Mouse (Mus musculus) stomach, embryonic 14.5 days (tissue): ENCODE measurements around the gene Atp6v1a. TPM values are rescaled to one million over a fixed set of nuclear protein-coding genes. Genes with fewer than 3 reads are reported as not detected.

Source experiments
- ATAC-seq: fragments of 200-750 bp; cut with Nextera tagmentation; 2 replicates; pipeline ENCODE4 v1.8.0; 2017; ENCODE audit warnings: low read depth, moderate TSS enrichment; ENCODE audit not compliant: insufficient number of reproducible peaks, insufficient read depth, low FRiP score
- H3K27ac ChIP-seq: fragments of 300-500 bp; sonication (generic); 2 replicates; pipeline ENCODE4 v1.5.1; 2014; ENCODE audit warnings: mild to moderate bottlenecking, low read length, moderate library complexity, mixed read lengths
- H3K27me3 ChIP-seq: fragments of 300-500 bp; sonication (generic); 2 replicates; pipeline ENCODE4 v1.6.1; 2014; ENCODE audit warnings: low read length, control low read depth, mixed read lengths; ENCODE audit not compliant: control insufficient read depth, insufficient read depth
- H3K36me3 ChIP-seq: fragments of 300-500 bp; sonication (generic); 2 replicates; pipeline ENCODE4 v1.6.1; 2014; ENCODE audit warnings: mild to moderate bottlenecking, control low read depth, low read length, moderate library complexity, mixed read lengths; ENCODE audit not compliant: control insufficient read depth, insufficient read depth
- H3K4me1 ChIP-seq: fragments of 300-500 bp; sonication (generic); 2 replicates; pipeline ENCODE4 v1.6.1; 2014; ENCODE audit warnings: low read length, control low read depth, mixed read lengths; ENCODE audit not compliant: control insufficient read depth, insufficient read depth
- H3K4me2 ChIP-seq: fragments of 300-500 bp; sonication (generic); replicated peaks from 2 replicates; pipeline ENCODE4 v1.6.1; 2014; ENCODE audit warnings: low read depth, low read length, control low read depth
- H3K4me3 ChIP-seq: fragments of 300-500 bp; sonication (generic); 2 replicates; pipeline ENCODE4 v1.5.1; 2014; ENCODE audit warnings: low read depth, low read length, control low read depth
- H3K9ac ChIP-seq: fragments of 300-500 bp; sonication (generic); replicated peaks from 2 replicates; pipeline ENCODE4 v1.6.1; 2014; ENCODE audit warnings: low read depth, mild to moderate bottlenecking, control low read depth, low read length, moderate library complexity, mixed read lengths
- H3K9me3 ChIP-seq: fragments of 300-500 bp; sonication (generic); 2 replicates; pipeline ENCODE4 v1.6.1; 2016; ENCODE audit warnings: low read depth, low read length, control low read depth; ENCODE audit not compliant: control insufficient read depth
- WGBS: fragments of 180-500 bp; shearing (Covaris S2); extraction: QIAGEN DNeasy Blood & Tissue Kit; methylation state at CpG from one replicate; pipeline ENCODE4 v1.1.7; 2014; 5-methylcytosine and 5-hydroxymethylcytosine counted together
- polyA plus RNA-seq: library from polyadenylated mRNA; unstranded; fragments of >200 nt; fragmentation: Nextera tagmentation; extraction: Ambion mirVana; gene quantifications from 2 replicates; pipeline ENCODE4 v1.2.1, GENCODE M21; 2014

The Atp6v1a gene
- polyA plus RNA-seq, 1 experiment from 2014 or later = 62.7 TPM

- Histone ChIP-seq H3K4me3 (no peak overlapping the region), H3K27me3 (no peaks in the 10 kb centered on the region), H3K4me1 (no peaks in the 10 kb centered on the region), H3K9me3 (no peaks in the 10 kb centered on the region), H3K4me2 (no peak overlapping the region), H3K27ac (no peak overlapping the region), H3K9ac (no peak overlapping the region), H3K36me3 (no peaks in the 10 kb centered on the region)
- no peak for ATAC-seq
- 90% methylated on average over 15 of the region's 15 CpGs for WGBS
Measured at GRCm38 (mm10) chr16:44061341-44061740, 78.2 kb downstream of the Atp6v1a start.

GRCm38 (mm10) chr16:44060604-44061286 is 78.8 kb downstream of the Atp6v1a start:
- Histone ChIP-seq H3K4me3 (no peak overlapping the region), H3K4me1 (no peaks in the 10 kb centered on the region), H3K9me3 (no peaks in the 10 kb centered on the region), H3K27me3 (no peaks in the 10 kb centered on the region), H3K36me3 (no peaks in the 10 kb centered on the region), H3K9ac (no peak overlapping the region), H3K4me2 (no peak overlapping the region), H3K27ac (no peak overlapping the region)
- WGBS = 92% methylated on average over 18 of the region's 18 CpGs
- no peak for ATAC-seq

DNA sequence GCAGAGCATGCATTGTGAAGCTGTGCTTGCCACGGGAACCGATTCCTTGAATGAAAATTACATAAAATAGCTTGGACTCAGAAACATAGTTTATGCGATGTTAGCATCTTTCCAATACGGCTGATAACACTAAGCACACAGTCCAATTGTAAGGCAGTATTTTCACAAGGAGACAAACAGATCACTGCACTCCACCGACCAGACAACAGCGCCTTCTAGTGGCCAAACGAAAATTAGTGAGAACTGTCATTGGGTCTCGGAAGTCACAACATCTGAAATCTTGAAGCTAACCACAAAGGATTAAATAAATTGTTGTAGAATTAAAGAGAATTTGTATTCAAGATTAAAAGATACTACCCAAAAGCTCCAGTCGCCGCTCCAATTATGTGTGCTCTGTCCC is 80.8 kb downstream of the Atp6v1a start:
- WGBS = 27% methylated on average over 10 of the region's 10 CpGs
- ATAC-seq = no peak
- no peak overlapping the region for H3K9ac ChIP-seq
- no peak overlapping the region for H3K27ac ChIP-seq
- no peaks in the 10 kb centered on the region for H3K36me3 ChIP-seq
- no peak overlapping the region for H3K4me3 ChIP-seq
- no peaks in the 10 kb centered on the region for H3K9me3 ChIP-seq
- no peaks in the 10 kb centered on the region for H3K27me3 ChIP-seq
- H3K4me2 ChIP-seq = no peak overlapping the region
- no peaks in the 10 kb centered on the region for H3K4me1 ChIP-seq

DNA sequence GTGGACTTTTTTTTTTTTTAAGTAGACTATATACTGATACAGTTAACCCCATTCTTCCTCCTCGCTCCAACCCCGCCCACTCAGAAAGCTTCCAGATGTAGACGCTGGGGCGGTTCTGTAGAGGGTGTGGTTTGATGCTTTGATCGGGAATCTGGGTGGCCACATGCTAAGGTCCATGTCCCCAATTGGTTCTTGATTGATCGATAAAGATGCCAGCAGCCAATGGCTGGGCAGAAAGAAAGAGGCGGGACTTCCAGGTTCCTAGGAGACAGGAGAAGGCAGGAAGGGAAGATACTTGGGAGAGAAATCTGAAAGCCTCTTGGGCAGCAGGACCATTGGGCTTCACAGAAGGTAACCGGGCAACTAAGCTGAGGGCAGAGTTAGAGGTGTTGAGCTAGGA is 83.7 kb downstream of the Atp6v1a start:
- Histone ChIP-seq H3K36me3 (no peaks in the 10 kb centered on the region), H3K4me3 (no peak overlapping the region), H3K27ac (no peak overlapping the region), H3K9me3 (no peaks in the 10 kb centered on the region), H3K4me2 (no peak overlapping the region), H3K4me1 (no peaks in the 10 kb centered on the region), H3K9ac (no peak overlapping the region), H3K27me3 (no peaks in the 10 kb centered on the region)
- 55% methylated on average over 8 of the region's 8 CpGs for WGBS
- no peak for ATAC-seq

DNA sequence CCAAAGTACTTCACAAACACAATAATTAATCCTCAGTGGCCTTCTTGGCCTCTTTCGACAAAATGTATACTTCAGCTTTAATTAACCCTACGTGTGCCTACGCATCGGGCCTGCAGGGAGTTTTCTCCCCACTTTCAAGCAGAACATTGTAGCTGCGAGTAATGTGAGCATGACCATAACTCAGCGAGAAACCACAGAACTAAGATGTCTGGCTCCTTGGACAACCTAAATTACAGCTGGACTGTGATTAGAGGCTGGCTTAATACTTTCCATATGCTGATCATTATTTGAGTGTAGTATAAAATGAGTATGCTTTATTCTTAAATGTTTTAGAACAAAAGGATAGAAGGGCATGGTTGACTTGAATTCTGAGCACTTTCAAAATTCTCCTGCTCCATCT is 86.2 kb downstream of the Atp6v1a start:
- 49% methylated on average over 6 of the region's 6 CpGs for WGBS
- Histone ChIP-seq H3K9ac (no peak overlapping the region), H3K9me3 (no peaks in the 10 kb centered on the region), H3K4me3 (no peak overlapping the region), H3K4me2 (no peak overlapping the region), H3K36me3 (no peaks in the 10 kb centered on the region), H3K4me1 (no peaks in the 10 kb centered on the region), H3K27ac (no peak overlapping the region), H3K27me3 (no peaks in the 10 kb centered on the region)
- ATAC-seq = no peak

DNA sequence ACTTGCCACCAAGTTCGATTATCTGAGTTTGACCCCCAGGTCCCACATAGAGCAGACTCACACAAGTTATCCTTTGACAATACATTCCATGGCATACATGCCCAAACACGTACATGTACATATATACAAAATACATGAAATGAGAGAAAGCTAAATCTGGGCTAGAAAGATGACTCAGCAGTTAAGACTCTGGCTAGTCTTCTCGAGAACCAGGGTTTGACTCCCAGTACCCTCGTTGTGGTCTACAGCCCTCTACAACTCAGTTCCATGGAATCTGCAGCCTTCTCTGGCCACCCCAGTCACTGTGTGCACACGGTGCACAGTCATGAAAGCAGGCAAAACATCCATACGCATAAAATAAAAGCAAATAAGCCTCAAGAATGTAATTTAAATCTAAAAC is 87.1 kb downstream of the Atp6v1a start:
- Histone ChIP-seq H3K27ac (no peak overlapping the region), H3K4me1 (no peaks in the 10 kb centered on the region), H3K9ac (no peak overlapping the region), H3K36me3 (no peaks in the 10 kb centered on the region), H3K4me2 (no peak overlapping the region), H3K9me3 (no peaks in the 10 kb centered on the region), H3K4me3 (no peak overlapping the region), H3K27me3 (no peaks in the 10 kb centered on the region)
- whole genome bisulfite sequencing = 77% methylated on average over 6 of the region's 6 CpGs
- no peak for ATAC-seq

DNA sequence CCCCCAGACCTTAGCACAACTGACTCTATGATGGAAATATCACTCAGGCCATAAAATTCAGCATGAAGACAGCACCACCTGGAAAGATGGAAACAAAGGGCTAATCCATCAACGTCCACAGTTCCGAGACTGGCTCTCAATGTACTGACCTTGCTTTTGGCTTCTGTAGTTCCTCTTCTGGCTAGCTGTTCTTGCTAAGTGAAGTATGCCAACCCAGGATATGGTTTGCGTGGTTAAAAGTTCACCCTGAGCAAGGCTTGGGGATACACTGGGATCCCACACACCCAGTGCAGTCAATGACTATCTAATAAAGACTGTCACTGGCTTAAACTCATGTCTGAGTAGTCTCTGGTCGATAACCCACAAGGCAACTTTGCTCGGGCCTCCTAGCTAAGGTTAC is 89.4 kb downstream of the Atp6v1a start:
- no peak overlapping the region for H3K4me2 ChIP-seq
- ATAC-seq = no peak
- no peaks in the 10 kb centered on the region for H3K27me3 ChIP-seq
- H3K4me1 ChIP-seq = no peaks in the 10 kb centered on the region
- no peaks in the 10 kb centered on the region for H3K9me3 ChIP-seq
- no peaks in the 10 kb centered on the region for H3K36me3 ChIP-seq
- no peak overlapping the region for H3K4me3 ChIP-seq
- no peak overlapping the region for H3K9ac ChIP-seq
- WGBS = 80% methylated on average over 5 of the region's 5 CpGs
- H3K27ac ChIP-seq = no peak overlapping the region

DNA sequence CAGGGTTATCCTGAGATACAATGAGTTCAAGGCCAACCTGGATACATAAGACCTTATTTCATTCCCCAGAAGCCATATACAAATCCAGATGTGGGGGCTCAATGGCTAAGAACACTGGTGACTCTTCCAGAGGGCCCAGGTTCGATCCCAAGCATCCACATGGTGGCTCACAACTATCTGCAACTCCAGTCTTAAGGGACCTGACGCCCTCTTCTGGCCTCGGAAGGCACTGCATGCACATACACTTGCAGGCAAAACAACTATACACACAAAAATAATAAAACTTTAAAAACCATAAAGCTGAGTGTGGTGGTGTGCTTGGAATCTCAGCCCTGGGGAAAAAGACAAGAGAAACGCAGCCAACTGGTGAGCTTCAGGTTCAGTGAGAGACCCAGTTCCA is 100.4 kb downstream of the Atp6v1a start:
- ATAC-seq = no peak
- Histone ChIP-seq H3K4me2 (no peak overlapping the region), H3K4me1 (no peaks in the 10 kb centered on the region), H3K9ac (no peak overlapping the region), H3K9me3 (no peaks in the 10 kb centered on the region), H3K36me3 (no peaks in the 10 kb centered on the region), H3K27me3 (no peaks in the 10 kb centered on the region), H3K4me3 (no peak overlapping the region), H3K27ac (no peak overlapping the region)
- 80% methylated on average over 4 of the region's 4 CpGs for WGBS
